Mouse (Mus musculus) testis, adult 2 months (tissue): ENCODE results near the gene Ctdsp1.

ENCODE experiments used
- CTCF ChIP-seq: fragments of 200-500 bp; IDR thresholded peaks from 2 replicates; pipeline ENCODE4 v1.5.1; 2012; ENCODE audit warnings: low read depth, mild to moderate bottlenecking, inconsistent platforms, low read length, moderate library complexity; ENCODE audit not compliant: control insufficient read depth, insufficient read depth, insufficient replicate concordance
- POLR2A ChIP-seq: fragments of 200-500 bp; IDR thresholded peaks from 2 replicates; pipeline ENCODE4 v1.6.1; 2012; ENCODE audit warnings: low read depth, mild to moderate bottlenecking, inconsistent platforms, low read length, moderate library complexity; ENCODE audit not compliant: control insufficient read depth

GRCm38 (mm10) chr1:74383385-74383784 lies 7.9 kb upstream of the Ctdsp1 start:
- TF ChIP-seq CTCF: no peak
- TF ChIP-seq POLR2A: no peak
